Mouse (Mus musculus): ENCODE measurements around the gene Kiss1r. TPM values are rescaled to one million over a fixed set of nuclear protein-coding genes. Genes with fewer than 3 reads are reported as not detected.

Gene Kiss1r
- polyA plus RNA-seq, 1 experiment from 2014 or later, result 0.34 TPM

Other genes with a start within 250 kb of the Kiss1r start
- gene Tpgs1, start 247.6 kb upstream of the Kiss1r start, polyA plus RNA-seq (2015; fragmentation: Nextera tagmentation; extraction: Ambion mirVana), result 39.5 and 46.8 TPM in 2 replicates
- gene Cdc34, start 234.8 kb upstream of the Kiss1r start, polyA plus RNA-seq (2015; fragmentation: Nextera tagmentation; extraction: Ambion mirVana), result 86.7 and 98.4 TPM in 2 replicates
- 1.1 TPM in 2 replicates for gene Gzmm, start 228.0 kb upstream of the Kiss1r start, polyA plus RNA-seq (2015; fragmentation: Nextera tagmentation; extraction: Ambion mirVana)
- gene Bsg, start 212.5 kb upstream of the Kiss1r start, polyA plus RNA-seq (2015; fragmentation: Nextera tagmentation; extraction: Ambion mirVana), result 998 and 1,017 TPM in 2 replicates
- 0.08 and 0.09 TPM in 2 replicates for gene Hcn2, start 200.3 kb upstream of the Kiss1r start, polyA plus RNA-seq (2015; fragmentation: Nextera tagmentation; extraction: Ambion mirVana)
- gene Polrmt, start 170.4 kb upstream of the Kiss1r start, polyA plus RNA-seq (2015; fragmentation: Nextera tagmentation; extraction: Ambion mirVana), result 30.0 and 36.5 TPM in 2 replicates
- gene Fgf22, start 161.9 kb upstream of the Kiss1r start, polyA plus RNA-seq (2015; fragmentation: Nextera tagmentation; extraction: Ambion mirVana), result 0.06 and 0.16 TPM in 2 replicates
- 54.0 and 65.5 TPM in 2 replicates for gene Rnf126, start 150.0 kb upstream of the Kiss1r start, polyA plus RNA-seq (2015; fragmentation: Nextera tagmentation; extraction: Ambion mirVana)
- 29.0 and 30.9 TPM in 2 replicates for gene Fstl3, start 139.7 kb upstream of the Kiss1r start, polyA plus RNA-seq (2015; fragmentation: Nextera tagmentation; extraction: Ambion mirVana)
- gene Prss57, start 126.0 kb upstream of the Kiss1r start, polyA plus RNA-seq (2015; fragmentation: Nextera tagmentation; extraction: Ambion mirVana), result 0.49 and 5.1 TPM in 2 replicates
- 57.8 and 73.1 TPM in 2 replicates for gene Palm, start 123.4 kb upstream of the Kiss1r start, polyA plus RNA-seq (2015; fragmentation: Nextera tagmentation; extraction: Ambion mirVana)
- 0.81 and 1.3 TPM in 2 replicates for gene Misp, start 96.0 kb upstream of the Kiss1r start, polyA plus RNA-seq (2015; fragmentation: Nextera tagmentation; extraction: Ambion mirVana)
- 89.6 and 162 TPM in 2 replicates for gene Ptbp1, start 62.5 kb upstream of the Kiss1r start, polyA plus RNA-seq (2015; fragmentation: Nextera tagmentation; extraction: Ambion mirVana)
- gene Prtn3, start 42.5 kb upstream of the Kiss1r start, polyA plus RNA-seq (2015; fragmentation: Nextera tagmentation; extraction: Ambion mirVana), result 1.1 and 3.0 TPM in 2 replicates
- 8.6 and 15.3 TPM in 2 replicates for gene Plppr3, start 42.3 kb upstream of the Kiss1r start, polyA plus RNA-seq (2015; fragmentation: Nextera tagmentation; extraction: Ambion mirVana)
- gene Elane, start 30.7 kb upstream of the Kiss1r start, polyA plus RNA-seq (2015; fragmentation: Nextera tagmentation; extraction: Ambion mirVana), result 0.25 and 2.0 TPM in 2 replicates
- not detected in 2 replicates for gene Cfd, start 26.1 kb upstream of the Kiss1r start, polyA plus RNA-seq (2015; fragmentation: Nextera tagmentation; extraction: Ambion mirVana)
- 34.8 and 45.7 TPM in 2 replicates for gene Med16, start 8.0 kb upstream of the Kiss1r start, polyA plus RNA-seq (2015; fragmentation: Nextera tagmentation; extraction: Ambion mirVana)
- 15.7 TPM in 1 of 2 replicates, not detected in the other for gene Gm26602, start 6.1 kb upstream of the Kiss1r start, polyA plus RNA-seq (2015; fragmentation: Nextera tagmentation; extraction: Ambion mirVana)
- 95.2 and 118 TPM in 2 replicates for gene R3hdm4, start 4.2 kb downstream of the Kiss1r start, polyA plus RNA-seq (2015; fragmentation: Nextera tagmentation; extraction: Ambion mirVana)
- gene Arid3a, start 10.1 kb downstream of the Kiss1r start, polyA plus RNA-seq (2015; fragmentation: Nextera tagmentation; extraction: Ambion mirVana), result 2.1 and 3.7 TPM in 2 replicates
- gene Wdr18, start 43.2 kb downstream of the Kiss1r start, polyA plus RNA-seq (2015; fragmentation: Nextera tagmentation; extraction: Ambion mirVana), result 56.7 and 66.6 TPM in 2 replicates
- 0.24 and 0.28 TPM in 2 replicates for gene Grin3b, start 53.7 kb downstream of the Kiss1r start, polyA plus RNA-seq (2015; fragmentation: Nextera tagmentation; extraction: Ambion mirVana)
- 16.2 and 19.6 TPM in 2 replicates for gene Tmem259, start 67.4 kb downstream of the Kiss1r start, polyA plus RNA-seq (2015; fragmentation: Nextera tagmentation; extraction: Ambion mirVana)
- gene Cnn2, start 71.6 kb downstream of the Kiss1r start, polyA plus RNA-seq (2015; fragmentation: Nextera tagmentation; extraction: Ambion mirVana), result 208 and 243 TPM in 2 replicates
- gene Abca7, start 79.5 kb downstream of the Kiss1r start, polyA plus RNA-seq (2015; fragmentation: Nextera tagmentation; extraction: Ambion mirVana), result 2.1 and 3.9 TPM in 2 replicates
- gene Arhgap45, start 99.7 kb downstream of the Kiss1r start, polyA plus RNA-seq (2015; fragmentation: Nextera tagmentation; extraction: Ambion mirVana), result 4.7 and 14.4 TPM in 2 replicates
- 115 and 136 TPM in 2 replicates for gene Polr2e, start 122.8 kb downstream of the Kiss1r start, polyA plus RNA-seq (2015; fragmentation: Nextera tagmentation; extraction: Ambion mirVana)
- 628 and 658 TPM in 2 replicates for gene Gpx4, start 130.2 kb downstream of the Kiss1r start, polyA plus RNA-seq (2015; fragmentation: Nextera tagmentation; extraction: Ambion mirVana)
- 8.3 and 13.9 TPM in 2 replicates for gene Sbno2, start 188.6 kb downstream of the Kiss1r start, polyA plus RNA-seq (2015; fragmentation: Nextera tagmentation; extraction: Ambion mirVana)
- 10.0 and 14.2 TPM in 2 replicates for gene Stk11, start 198.8 kb downstream of the Kiss1r start, polyA plus RNA-seq (2015; fragmentation: Nextera tagmentation; extraction: Ambion mirVana)
- gene Atp5d, start 221.7 kb downstream of the Kiss1r start, polyA plus RNA-seq (2015; fragmentation: Nextera tagmentation; extraction: Ambion mirVana), result 861 and 962 TPM in 2 replicates
- gene Cbarp, start 223.9 kb downstream of the Kiss1r start, polyA plus RNA-seq (2015; fragmentation: Nextera tagmentation; extraction: Ambion mirVana), result 1.7 and 2.9 TPM in 2 replicates
- 11.6 and 16.8 TPM in 2 replicates for gene Midn, start 231.3 kb downstream of the Kiss1r start, polyA plus RNA-seq (2015; fragmentation: Nextera tagmentation; extraction: Ambion mirVana)
- 86.7 and 90.2 TPM in 2 replicates for gene Cirbp, start 249.0 kb downstream of the Kiss1r start, polyA plus RNA-seq (2015; fragmentation: Nextera tagmentation; extraction: Ambion mirVana)

Measured in heart, embryonic 15.5 days (tissue).